Mouse (Mus musculus): ENCODE measurements around the gene Rffl.

The Rffl gene

DNA sequence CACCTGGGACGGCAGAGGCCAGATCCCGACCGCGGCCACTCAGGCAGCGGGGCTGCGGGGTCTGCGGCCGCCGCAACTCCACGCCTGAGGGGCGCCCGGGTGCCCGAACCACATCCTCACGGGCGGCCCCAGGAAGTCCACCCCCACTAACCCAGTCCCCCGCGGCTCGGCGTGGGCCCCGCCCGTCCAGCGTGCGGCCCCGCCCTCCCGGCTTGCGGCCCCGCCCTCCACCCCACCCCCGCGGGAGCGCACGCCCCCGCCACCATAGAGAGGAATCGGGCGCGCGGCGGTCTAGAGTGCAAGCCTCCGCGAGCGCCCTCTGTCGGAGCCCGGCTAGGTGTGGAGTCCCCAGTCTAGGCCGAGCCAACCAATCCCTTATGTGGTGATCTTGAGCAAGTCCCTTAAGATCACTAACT lies at the start of gene Rffl:
Gene Rffl, minus strand, starts transcription at position 180 of the 416 bp plus-strand sequence.
- DNase-seq (ENCODE audit: low spot score in 2 of 2), result peak; percentile 88 to 99

DNA sequence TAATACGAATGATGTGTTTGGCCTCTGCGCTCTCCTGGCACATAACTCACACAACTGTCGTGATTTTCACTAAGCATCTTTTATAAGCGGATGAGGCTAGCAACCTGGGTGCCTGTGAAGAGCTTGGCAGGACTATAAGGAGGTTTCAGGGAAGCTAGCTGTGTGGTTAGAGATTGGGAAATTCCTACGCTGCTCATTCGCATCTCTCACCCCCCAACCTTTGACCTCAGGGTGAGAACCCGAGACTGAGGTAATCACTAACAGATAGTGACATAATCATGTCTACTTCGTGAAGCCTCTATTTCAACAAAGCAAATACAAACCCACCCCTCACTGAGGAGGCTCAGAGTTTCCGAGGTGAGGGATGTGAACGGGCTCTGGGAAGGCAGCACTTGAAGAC lies 49.8 kb upstream of the Rffl start:
- DNase-seq (ENCODE audit: low spot score in 2 of 2), result no peak

- DNase-seq (ENCODE audit: low spot score in 2 of 2), result peak; percentile 36 to 80
Observed at GRCm38 (mm10) chr11:82914711-82915352, 43.8 kb upstream of the Rffl start.

DNA sequence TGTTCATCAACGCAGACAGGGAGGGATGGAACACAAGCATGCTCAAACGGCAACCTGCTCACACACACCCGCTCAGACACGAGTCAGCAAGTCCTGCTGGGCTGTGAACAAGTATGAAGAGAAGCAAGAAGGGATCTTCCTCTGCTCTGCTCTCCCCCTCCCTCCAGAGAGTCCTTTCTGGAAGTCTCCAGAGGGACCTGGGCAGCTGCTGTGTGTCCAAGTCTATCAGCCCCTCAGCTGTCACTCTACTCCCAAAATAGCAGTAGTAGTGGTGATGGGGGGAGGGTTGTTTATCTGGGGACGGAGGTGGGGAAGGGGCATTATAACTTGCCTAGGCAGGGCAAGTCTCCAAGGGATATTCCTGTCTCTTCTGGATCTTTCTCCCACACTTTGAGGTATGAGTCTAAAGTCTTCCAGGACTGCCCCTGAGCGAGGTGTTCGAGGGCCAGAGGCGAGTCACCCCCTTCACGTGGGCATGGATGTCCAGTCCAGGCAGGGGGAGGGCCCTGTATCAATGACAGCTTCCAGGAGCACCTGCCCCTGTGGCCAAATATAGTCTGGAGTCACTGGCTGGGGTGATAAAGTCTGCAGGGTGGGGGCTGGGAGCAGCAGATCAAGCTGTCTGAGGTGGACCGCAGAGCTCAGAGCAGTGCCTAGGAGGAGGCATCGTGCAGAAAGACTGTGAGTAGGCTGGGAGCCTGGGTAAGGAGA lies 39.8 kb upstream of the Rffl start:
- no peak for DNase-seq (ENCODE audit: low spot score in 2 of 2)

DNA sequence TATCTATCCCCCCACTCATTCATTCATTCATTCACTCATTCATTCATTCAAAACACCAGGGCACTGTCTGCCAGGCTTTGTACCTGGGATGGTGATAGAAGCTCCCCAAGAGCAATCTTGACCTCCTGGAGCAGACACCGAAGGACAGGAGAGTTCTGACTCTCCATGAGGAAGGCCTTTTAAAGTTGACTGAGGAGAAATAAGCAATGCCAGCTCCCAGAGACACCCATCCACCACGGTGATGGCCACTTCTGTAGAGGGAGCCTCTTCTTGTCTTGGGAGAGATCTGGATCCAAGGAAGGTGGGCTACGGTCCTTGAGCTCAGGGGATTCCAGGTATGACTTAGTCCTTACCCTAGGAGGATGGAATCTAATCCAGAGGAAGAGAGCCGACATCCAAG lies 39.2 kb upstream of the Rffl start, which contains the start of gene Unc45b:
Gene Unc45b, plus strand, starts transcription at position 301 of the 400 bp plus-strand sequence.
- no peak for DNase-seq (ENCODE audit: low spot score in 2 of 2)

- no peak for DNase-seq (ENCODE audit: low spot score in 2 of 2)
Observed at GRCm38 (mm10) chr11:82908608-82908989, 37.6 kb upstream of the Rffl start.

DNA sequence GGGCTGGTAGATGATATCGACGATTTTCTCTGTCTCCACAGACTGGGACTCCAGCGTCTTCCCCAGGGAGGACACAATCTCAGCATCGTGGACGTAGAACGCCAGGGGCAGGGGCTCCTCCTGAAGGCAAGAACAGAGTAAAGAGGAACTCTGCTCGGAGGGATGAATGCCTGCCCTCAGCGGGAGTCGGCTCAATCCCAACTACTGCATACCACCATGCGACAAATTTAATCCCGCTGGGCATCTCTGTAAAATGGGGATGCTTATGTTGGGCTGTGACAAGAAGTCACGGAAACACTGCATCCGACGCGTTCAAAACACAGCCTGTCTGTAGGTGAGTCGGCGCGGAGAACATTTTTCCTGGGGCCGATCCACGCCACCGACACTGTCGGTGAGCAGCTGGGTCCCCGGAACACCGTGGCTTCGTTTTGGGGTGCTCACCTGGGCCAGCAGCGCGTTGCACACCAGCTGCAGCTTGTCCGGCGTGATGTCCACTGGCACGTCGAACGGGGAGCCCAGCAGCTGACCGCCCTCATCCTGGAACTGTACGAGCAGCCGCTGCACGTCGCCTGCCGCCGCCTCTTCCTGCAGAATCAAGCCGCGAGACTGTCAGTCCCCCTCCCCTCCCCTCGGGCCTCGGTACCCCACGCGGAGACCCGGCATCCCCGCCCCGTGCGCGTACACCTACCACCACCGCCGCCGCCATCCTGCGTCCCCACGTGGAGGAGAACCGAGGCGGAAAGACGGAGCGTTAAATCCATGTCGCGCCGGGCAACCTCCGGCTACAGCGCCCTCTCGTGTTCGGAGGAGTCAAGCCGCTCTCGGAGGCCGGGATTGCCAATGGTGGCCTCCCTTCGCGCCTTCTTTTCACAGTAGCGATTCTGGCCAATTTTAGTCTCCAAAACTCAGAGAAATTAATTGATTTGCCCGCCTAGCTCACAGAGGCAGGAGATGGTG lies 36.9 kb upstream of the Rffl start, which contains the start of gene Nle1:
Gene Nle1, minus strand, starts transcription at position 761 of the 957 bp plus-strand sequence.
- peak; percentile 91 to 98 for DNase-seq (ENCODE audit: low spot score in 2 of 2)

- DNase-seq (ENCODE audit: low spot score in 2 of 2), result no peak
Observed at GRCm38 (mm10) chr11:82905816-82906215, 34.8 kb upstream of the Rffl start.

DNA sequence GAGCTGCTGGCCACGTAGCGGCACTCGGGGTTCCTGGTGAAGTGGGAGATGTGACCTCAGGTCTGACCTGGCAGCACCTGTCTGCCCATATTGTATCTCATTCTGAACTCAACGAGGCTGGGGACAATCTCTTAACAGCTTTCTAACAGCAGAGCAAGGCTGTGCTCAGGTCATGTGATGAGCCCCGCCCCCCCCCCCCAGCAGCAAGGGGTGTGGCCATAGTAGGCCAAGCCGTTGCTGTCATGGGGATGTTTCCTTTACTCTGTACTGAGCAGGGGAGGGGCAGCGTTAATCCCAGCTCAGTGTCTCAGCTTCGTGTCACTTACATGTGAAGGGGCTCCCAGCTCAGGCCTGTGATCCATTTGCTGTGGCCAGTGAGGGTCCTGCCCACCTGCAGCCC lies 33.9 kb upstream of the Rffl start:
- no peak for DNase-seq (ENCODE audit: low spot score in 2 of 2)

DNA sequence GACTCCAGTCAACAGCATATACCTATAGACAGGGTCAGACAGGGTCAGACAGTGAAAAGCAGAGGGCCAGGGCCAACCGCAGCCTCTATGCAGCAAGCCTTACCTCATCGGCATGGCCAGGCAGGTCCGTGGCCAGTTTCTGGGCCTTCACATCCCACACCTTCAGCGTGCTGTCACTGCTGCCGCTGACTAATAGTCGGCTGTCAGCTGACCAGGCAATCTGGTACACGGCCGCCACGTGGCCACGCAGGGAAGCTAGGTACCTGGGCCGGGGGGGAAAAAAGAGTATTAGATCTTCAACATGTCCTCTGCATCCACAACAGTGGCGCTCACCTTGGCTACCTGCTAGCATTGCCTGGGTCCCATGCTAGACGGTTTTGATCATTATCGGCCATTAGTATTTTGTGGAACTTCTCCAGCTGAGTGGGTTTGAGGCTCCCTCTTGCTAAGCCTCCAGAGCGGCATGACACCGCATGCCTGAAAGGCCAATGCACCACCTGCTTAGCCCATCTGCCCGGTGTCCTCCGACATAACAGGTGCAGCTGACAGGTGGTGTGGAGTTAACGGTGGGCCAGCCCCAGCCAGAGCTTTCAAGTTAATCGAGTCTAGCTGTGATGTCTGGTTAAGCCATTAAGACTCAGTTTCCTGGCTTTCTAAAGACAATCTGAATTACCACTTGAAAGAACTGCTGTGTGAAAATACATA lies 30.7 kb upstream of the Rffl start:
- no peak for DNase-seq (ENCODE audit: low spot score in 2 of 2)

DNA sequence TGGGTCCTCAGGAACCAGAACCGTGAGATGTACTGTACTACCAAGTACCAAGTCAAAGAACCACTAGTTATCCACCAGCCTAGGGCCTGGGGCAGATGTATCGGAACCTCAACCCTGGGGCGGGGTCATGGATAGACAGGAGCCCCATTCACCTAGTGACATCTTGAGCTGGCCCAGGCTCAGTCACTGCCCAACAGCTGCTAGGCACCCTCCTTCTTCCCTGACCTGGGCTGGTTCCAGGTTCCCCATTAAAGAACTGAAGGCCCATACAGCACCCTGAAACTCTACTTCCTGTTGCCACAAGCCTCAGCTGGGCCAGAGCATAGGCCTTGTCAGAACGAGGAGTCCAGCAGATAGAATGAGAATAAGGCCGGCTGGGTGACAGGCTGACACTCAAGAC lies 28.7 kb upstream of the Rffl start:
- DNase-seq (ENCODE audit: low spot score in 2 of 2), result no peak

GRCm38 (mm10) chr11:82897478-82897877 lies 26.5 kb upstream of the Rffl start:
- no peak for DNase-seq (ENCODE audit: low spot score in 2 of 2)

GRCm38 (mm10) chr11:82891936-82892335 lies 20.9 kb upstream of the Rffl start, which contains the start of gene Fndc8:
Fndc8 (plus strand) TSS chr11:82892124.
- peak; percentile 64 to 66 for DNase-seq (ENCODE audit: low spot score in 2 of 2)

DNA sequence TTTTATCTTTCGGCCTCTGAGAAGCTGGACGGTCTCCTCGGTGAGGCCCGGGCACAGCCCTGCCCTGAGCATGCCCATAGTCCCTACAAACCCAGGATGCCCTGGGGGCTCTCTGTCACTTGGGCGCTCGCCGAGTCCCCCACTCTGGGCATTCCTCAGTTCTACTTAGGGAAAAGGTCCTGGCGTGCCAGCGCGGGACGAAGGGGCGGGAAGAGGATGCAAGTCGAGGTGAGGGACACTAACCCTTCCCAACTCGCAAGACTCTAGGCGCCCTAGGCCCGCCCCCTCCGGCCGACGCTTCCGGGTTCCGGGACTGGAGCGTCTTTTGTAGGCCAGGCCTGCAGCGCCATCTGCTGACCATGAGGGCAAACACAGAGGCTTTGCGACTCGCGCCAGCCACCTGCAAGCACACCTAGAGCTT lies 19.3 kb upstream of the Rffl start, which contains the start of gene Rad51d:
Gene Rad51d, minus strand, starts transcription at position 273 of the 421 bp plus-strand sequence.
- peak; percentile 92 to 98 for DNase-seq (ENCODE audit: low spot score in 2 of 2)

DNA sequence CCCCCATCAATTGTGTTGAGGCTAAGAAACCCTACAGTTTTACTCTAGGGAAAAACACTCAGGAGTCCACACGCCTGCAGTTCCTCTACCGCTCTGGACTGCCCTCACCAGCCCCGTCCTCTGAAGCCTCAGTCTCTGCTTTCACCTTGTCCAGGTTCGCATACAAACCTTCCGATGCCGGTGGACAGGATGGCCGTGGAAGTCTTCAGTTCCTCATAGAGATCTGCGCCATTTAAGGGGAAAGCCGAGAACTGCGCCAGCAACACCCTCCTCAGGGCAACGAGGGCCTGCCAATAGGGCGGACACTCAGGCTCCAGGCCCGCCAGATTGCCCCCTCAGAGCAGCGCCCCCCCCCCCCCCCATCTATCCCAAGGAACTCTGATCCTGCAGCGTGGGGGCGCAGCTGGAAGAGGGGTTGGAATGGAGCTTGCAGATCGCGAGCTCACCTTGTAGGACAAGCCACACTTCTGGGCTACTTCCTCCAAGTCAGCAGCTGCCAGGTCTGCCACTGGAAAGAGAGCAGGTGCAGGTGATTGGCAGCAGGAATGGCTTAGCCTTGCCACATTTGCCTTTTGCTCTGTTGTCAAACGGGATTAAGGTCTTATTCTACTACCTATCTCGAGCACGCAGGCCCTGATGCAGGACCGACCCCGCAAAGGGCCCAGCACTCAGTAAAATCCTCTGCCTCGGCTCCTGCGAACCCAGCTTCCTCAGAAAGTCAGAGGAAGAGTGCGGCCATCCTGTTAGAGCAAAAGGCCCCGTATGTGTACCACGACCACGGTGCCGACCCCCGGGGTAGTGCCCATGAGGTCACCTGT lies 18.7 kb upstream of the Rffl start:
- DNase-seq (ENCODE audit: low spot score in 2 of 2), result peak in 1 of 2 experiments; percentile 46

GRCm38 (mm10) chr11:82888491-82888946 lies 17.5 kb upstream of the Rffl start:
- DNase-seq (ENCODE audit: low spot score in 2 of 2), result no peak

- peak in 1 of 2 experiments; percentile 19 for DNase-seq (ENCODE audit: low spot score in 2 of 2)
Observed at GRCm38 (mm10) chr11:82886559-82886958, 15.5 kb upstream of the Rffl start.

DNA sequence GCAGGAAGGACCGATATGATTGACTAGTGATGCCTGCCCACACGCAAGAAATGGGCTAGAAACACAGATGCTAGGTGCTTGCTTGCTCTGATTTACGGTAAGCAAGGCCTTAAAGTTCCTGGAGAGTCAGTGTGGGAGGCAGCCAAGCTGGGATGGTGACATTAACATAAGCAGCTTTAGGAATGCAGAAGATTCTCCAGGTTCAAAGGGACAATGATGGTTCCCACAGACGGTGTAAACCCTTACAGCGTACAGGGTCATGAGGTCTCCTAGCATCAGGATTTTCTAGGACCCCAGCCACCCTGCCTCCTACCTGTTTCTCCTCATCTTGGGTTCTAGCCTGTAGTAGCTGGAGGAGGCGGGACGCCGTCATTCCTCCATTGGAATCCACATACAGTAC lies 12.2 kb upstream of the Rffl start:
- no peak for DNase-seq (ENCODE audit: low spot score in 2 of 2)

- DNase-seq (ENCODE audit: low spot score in 2 of 2), result no peak
Observed at GRCm38 (mm10) chr11:82877726-82878344, 6.8 kb upstream of the Rffl start.

- DNase-seq (ENCODE audit: low spot score in 2 of 2), result no peak
Observed at GRCm38 (mm10) chr11:82875631-82876030, 4.6 kb upstream of the Rffl start.

Data from thymus, postnatal 10 days (tissue).